Mouse (Mus musculus): ENCODE measurements around the gene Cilp2. TPM values are rescaled to one million over a fixed set of nuclear protein-coding genes. Genes with fewer than 3 reads are reported as not detected.

The Cilp2 gene
- total and polyA plus RNA-seq, 3 experiments, result 1.5 to 16.8 (median 1.9) TPM

DNA sequence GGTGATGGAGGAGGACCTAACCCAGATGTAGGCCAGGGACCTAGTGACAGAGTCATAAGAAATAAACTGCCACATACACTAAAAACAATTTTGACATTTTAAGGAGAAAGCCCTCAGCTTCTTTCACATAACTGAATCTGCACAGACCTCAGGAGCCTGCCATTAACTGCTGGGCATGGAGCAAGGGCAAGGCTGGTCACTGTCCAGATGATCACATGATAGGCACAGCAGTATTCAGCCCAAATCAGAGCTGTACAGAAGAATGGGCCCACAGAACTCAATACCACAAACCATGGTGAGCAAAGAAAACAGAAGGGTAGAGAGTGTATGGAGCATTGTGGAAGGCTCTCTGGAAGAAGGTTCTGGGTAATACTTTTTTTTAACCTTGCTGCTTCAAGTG, 39.4 kb upstream of the Cilp2 start:
- TF ChIP-seq CTCF (IDR thresholded peaks at IDR 0.05) (no peak), POLR2A (IDR thresholded peaks at IDR 0.05; ENCODE audit: insufficient read depth, low read depth, low read length) (no peak), EP300 (IDR thresholded peaks at IDR 0.05; ENCODE audit: insufficient read depth, low read depth, low read length) (no peak)
- H3K9ac ChIP-seq (ENCODE audit: low read depth, low read length), result no peak overlapping the region
- intact Hi-C loops (cut with DNase I), result no loop called here
- H3K4me3 ChIP-seq, result no peak overlapping the region
- DNase-seq, result no peak
- peaks cover 2% of the 10 kb centered on the region for H3K4me1 ChIP-seq (ENCODE audit: control insufficient read depth, insufficient read depth, low read length)
- no peak overlapping the region for H3K27ac ChIP-seq
- H3K79me2 ChIP-seq (replicated peaks; ENCODE audit: control insufficient read depth, insufficient read depth, low read length), result peaks cover 4% of the 10 kb centered on the region; the same call in 1 of the 2 replicates
- H3K36me3 ChIP-seq (ENCODE audit: control insufficient read depth, insufficient read depth, low read length), result no peaks in the 10 kb centered on the region
- H3K27me3 ChIP-seq (ENCODE audit: control insufficient read depth, insufficient read depth, low read length), result no peaks in the 10 kb centered on the region

DNA sequence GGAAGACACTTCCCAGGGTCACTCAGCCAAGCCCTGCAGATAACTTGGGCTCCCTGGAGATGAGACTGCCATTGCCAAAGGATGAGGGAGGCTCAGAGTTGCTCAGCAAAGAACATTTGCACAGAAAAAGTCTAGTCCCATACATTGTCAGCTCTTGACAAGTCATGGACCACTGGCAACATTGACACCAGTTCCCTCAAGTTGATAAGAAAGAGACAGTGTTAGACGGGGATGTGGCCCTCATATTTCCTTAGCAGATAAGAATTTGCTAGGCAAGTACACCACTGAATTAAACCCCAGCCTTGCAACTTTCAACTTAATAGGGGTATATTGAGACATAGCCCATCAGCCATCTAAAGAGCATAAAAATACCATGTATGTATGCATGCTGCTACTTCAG, 36.5 kb upstream of the Cilp2 start:
- H3K27me3 ChIP-seq (ENCODE audit: control insufficient read depth, insufficient read depth, low read length), result no peaks in the 10 kb centered on the region
- H3K27ac ChIP-seq, result no peak overlapping the region
- H3K36me3 ChIP-seq (ENCODE audit: control insufficient read depth, insufficient read depth, low read length), result no peaks in the 10 kb centered on the region
- H3K4me1 ChIP-seq (ENCODE audit: control insufficient read depth, insufficient read depth, low read length), result peaks cover 13% of the 10 kb centered on the region
- peaks cover 4% of the 10 kb centered on the region; the same call in 1 of the 2 replicates for H3K79me2 ChIP-seq (replicated peaks; ENCODE audit: control insufficient read depth, insufficient read depth, low read length)
- TF ChIP-seq POLR2A (IDR thresholded peaks at IDR 0.05; ENCODE audit: insufficient read depth, low read depth, low read length) (no peak), EP300 (IDR thresholded peaks at IDR 0.05; ENCODE audit: insufficient read depth, low read depth, low read length) (no peak), CTCF (IDR thresholded peaks at IDR 0.05) (no peak)
- H3K4me3 ChIP-seq, result no peak overlapping the region
- 44% methylated on average over 1 of the region's 1 CpGs for WGBS
- no peak overlapping the region for H3K9ac ChIP-seq (ENCODE audit: low read depth, low read length)
- no peak for DNase-seq
- intact Hi-C loops (cut with DNase I), result loop anchor here (5.0 kb wide), 1 partner anchor 33 kb away; no protein-coding TSS in a partner anchor

DNA sequence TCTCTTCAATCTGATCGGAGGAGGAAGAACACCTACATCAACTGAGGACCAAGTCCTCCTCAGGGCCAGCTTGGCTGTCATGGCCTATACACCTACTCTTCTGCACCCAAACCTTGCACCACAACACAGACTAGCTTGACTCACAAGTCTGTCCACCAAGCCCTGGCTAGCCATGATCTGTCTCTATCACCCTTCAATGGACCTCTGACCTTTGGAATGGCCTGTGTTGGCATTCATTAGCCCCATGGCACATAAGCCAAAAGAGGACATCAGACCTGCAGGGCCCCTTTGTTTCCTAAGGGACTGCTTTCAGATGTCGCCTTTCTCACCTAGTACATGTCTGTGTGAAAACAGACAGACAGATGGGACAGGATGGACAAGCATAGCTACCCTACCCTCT, 33.7 kb upstream of the Cilp2 start:
- H3K4me3 ChIP-seq, result no peak overlapping the region
- H3K9ac ChIP-seq (ENCODE audit: low read depth, low read length), result no peak overlapping the region
- no peaks in the 10 kb centered on the region for H3K27me3 ChIP-seq (ENCODE audit: control insufficient read depth, insufficient read depth, low read length)
- no peak for DNase-seq
- TF ChIP-seq POLR2A (IDR thresholded peaks at IDR 0.05; ENCODE audit: insufficient read depth, low read depth, low read length) (no peak), EP300 (IDR thresholded peaks at IDR 0.05; ENCODE audit: insufficient read depth, low read depth, low read length) (no peak), CTCF (IDR thresholded peaks at IDR 0.05) (no peak)
- peaks cover 14% of the 10 kb centered on the region for H3K4me1 ChIP-seq (ENCODE audit: control insufficient read depth, insufficient read depth, low read length)
- no peaks in the 10 kb centered on the region for H3K36me3 ChIP-seq (ENCODE audit: control insufficient read depth, insufficient read depth, low read length)
- intact Hi-C loops (cut with DNase I), result loop anchor here (2.0 to 5.0 kb wide), 2 partner anchors 36 to 56 kb away; no protein-coding TSS in a partner anchor
- peaks cover 4% of the 10 kb centered on the region; the same call in 1 of the 2 replicates for H3K79me2 ChIP-seq (replicated peaks; ENCODE audit: control insufficient read depth, insufficient read depth, low read length)
- H3K27ac ChIP-seq, result peak overlapping the region; percentile 63
- WGBS, result 71% methylated on average over 2 of the region's 2 CpGs

DNA sequence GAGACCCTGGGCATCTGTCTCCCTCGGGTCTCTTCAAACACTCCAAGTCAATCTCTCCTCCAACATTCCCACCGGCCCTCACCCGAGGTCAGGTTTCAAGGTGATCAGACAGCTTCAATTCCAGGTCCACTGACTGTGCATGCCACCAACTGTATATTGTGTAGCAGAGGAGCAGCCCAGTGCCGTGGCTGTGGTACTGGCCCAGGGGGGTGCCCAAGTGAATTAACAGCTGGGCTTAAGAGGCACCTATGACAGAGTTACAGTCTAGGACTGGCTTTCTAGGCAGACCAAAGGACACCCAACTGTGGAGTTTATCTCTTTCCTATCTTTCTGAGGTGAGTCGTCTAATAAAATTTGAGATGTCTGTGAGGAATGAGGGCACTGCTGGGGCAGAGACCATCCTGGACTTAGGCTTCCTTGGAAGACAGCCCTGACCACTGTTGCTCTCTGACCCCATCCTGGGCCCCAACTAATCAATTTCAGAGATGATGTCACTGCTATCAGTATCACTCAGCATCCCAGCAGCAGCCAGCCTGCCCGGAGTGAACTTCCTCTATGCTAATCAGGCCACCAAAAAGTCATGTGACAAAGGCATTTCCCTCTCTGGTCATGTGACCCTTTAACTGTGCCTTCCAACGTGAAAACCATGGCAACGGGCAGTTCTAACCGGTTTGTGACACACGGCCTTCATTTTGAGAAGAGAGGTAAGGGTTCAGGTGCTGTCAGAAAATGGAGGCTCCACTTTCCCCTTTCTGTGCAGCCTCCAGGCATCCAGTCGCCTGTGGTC, 32.6 kb upstream of the Cilp2 start:
- Histone ChIP-seq H3K79me2 (replicated peaks; ENCODE audit: control insufficient read depth, insufficient read depth, low read length) (peaks cover 4% of the 10 kb centered on the region; the same call in 1 of the 2 replicates), H3K27ac (peak overlapping the region; percentile 63), H3K9ac (ENCODE audit: low read depth, low read length) (no peak overlapping the region), H3K4me3 (no peak overlapping the region), H3K4me1 (ENCODE audit: control insufficient read depth, insufficient read depth, low read length) (peaks cover 17% of the 10 kb centered on the region), H3K27me3 (ENCODE audit: control insufficient read depth, insufficient read depth, low read length) (no peaks in the 10 kb centered on the region), H3K36me3 (ENCODE audit: control insufficient read depth, insufficient read depth, low read length) (no peaks in the 10 kb centered on the region)
- DNase-seq, result peak in 1 of 2 experiments; percentile 70
- TF ChIP-seq POLR2A (IDR thresholded peaks at IDR 0.05; ENCODE audit: insufficient read depth, low read depth, low read length) (0 out of 2 replicates have a peak, but pooled peaks have one; percentile 19), EP300 (IDR thresholded peaks at IDR 0.05; ENCODE audit: insufficient read depth, low read depth, low read length) (0 out of 2 replicates have a peak, but pooled peaks have one; percentile 10), CTCF (IDR thresholded peaks at IDR 0.05) (no peak)
- WGBS, result 37% methylated on average over 11 of the region's 11 CpGs
- intact Hi-C loops (cut with DNase I), result loop anchor here (1.0 to 5.0 kb wide), 5 partner anchors 37 to 247 kb away; partner anchors contain the start of gene Ncan

DNA sequence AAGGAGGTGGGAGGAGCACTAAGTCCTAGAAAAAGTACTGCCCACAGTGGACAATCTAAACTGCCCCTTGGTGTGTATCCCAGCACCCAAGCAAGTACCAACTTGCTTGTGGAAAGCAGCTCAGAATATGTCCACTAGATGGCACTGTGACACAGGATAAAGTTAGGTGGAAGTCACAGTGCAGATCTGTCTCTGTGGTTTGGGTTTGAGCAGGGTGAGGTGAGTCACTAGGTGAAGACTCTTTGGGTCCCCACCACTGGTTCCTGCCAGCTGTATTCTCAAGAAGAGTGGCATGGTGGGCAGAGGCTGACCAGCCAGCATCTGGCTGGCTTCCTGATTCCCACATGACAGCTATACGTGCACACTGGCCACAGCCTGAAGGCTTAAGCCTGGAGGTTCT, 31.5 kb upstream of the Cilp2 start:
- H3K4me1 ChIP-seq (ENCODE audit: control insufficient read depth, insufficient read depth, low read length), result peaks cover 17% of the 10 kb centered on the region
- H3K9ac ChIP-seq (ENCODE audit: low read depth, low read length), result no peak overlapping the region
- peak; percentile 65 to 71 for DNase-seq
- H3K79me2 ChIP-seq (replicated peaks; ENCODE audit: control insufficient read depth, insufficient read depth, low read length), result peaks cover 4% of the 10 kb centered on the region; the same call in 1 of the 2 replicates
- H3K27me3 ChIP-seq (ENCODE audit: control insufficient read depth, insufficient read depth, low read length), result no peaks in the 10 kb centered on the region
- 29% methylated on average over 1 of the region's 1 CpGs for WGBS
- H3K27ac ChIP-seq, result 0 out of 2 replicates have a peak overlapping the region, but pooled peaks have one; percentile 15
- no peaks in the 10 kb centered on the region for H3K36me3 ChIP-seq (ENCODE audit: control insufficient read depth, insufficient read depth, low read length)
- intact Hi-C loops (cut with DNase I), result loop anchor here (1.0 to 5.0 kb wide), 3 partner anchors 82 to 248 kb away; partner anchors contain the start of gene Ncan
- H3K4me3 ChIP-seq, result no peak overlapping the region
- peak; percentile 81 for TF ChIP-seq EP300 (IDR thresholded peaks at IDR 0.05; ENCODE audit: insufficient read depth, low read depth, low read length)
- no peak for TF ChIP-seq POLR2A (IDR thresholded peaks at IDR 0.05; ENCODE audit: insufficient read depth, low read depth, low read length)

DNA sequence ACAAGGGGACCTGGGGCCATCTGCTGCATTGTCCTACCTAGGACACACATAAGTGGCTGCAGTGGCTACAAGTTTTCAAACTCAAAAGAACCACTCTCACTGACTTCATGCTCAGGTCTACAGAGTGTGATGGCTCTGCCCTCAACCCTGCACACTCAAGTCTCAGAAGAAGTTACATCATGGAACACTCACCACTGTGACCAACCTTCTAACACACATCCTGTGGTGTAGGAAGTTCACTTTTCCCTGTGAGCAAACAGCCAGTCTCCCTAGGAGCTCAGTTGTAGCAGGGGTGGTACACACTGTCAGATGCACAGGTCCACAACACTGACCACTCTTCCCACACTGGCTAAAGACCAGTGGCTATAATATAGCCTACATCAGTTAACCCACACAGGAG, 31.0 kb upstream of the Cilp2 start:
- intact Hi-C loops (cut with DNase I), result loop anchor here (2.0 to 5.0 kb wide), 2 partner anchors 204 to 248 kb away; partner anchors contain the start of gene Ncan
- Histone ChIP-seq H3K4me3 (no peak overlapping the region), H3K27ac (no peak overlapping the region), H3K9ac (ENCODE audit: low read depth, low read length) (no peak overlapping the region), H3K27me3 (ENCODE audit: control insufficient read depth, insufficient read depth, low read length) (no peaks in the 10 kb centered on the region), H3K4me1 (ENCODE audit: control insufficient read depth, insufficient read depth, low read length) (peaks cover 15% of the 10 kb centered on the region), H3K79me2 (replicated peaks; ENCODE audit: control insufficient read depth, insufficient read depth, low read length) (peaks cover 2% of the 10 kb centered on the region; the same call in 1 of the 2 replicates), H3K36me3 (ENCODE audit: control insufficient read depth, insufficient read depth, low read length) (no peaks in the 10 kb centered on the region)
- TF ChIP-seq CTCF (IDR thresholded peaks at IDR 0.05) (no peak), EP300 (IDR thresholded peaks at IDR 0.05; ENCODE audit: insufficient read depth, low read depth, low read length) (no peak), POLR2A (IDR thresholded peaks at IDR 0.05; ENCODE audit: insufficient read depth, low read depth, low read length) (no peak)
- DNase-seq, result no peak
